Mouse (Mus musculus): ENCODE measurements at regions not wholly inside any gene's neighbourhood (a gene's known extent, or its start where the extent isn't known, plus 50 kb on each side); places are given as distances from the start of the nearest gene placed in this dataset.

DNA sequence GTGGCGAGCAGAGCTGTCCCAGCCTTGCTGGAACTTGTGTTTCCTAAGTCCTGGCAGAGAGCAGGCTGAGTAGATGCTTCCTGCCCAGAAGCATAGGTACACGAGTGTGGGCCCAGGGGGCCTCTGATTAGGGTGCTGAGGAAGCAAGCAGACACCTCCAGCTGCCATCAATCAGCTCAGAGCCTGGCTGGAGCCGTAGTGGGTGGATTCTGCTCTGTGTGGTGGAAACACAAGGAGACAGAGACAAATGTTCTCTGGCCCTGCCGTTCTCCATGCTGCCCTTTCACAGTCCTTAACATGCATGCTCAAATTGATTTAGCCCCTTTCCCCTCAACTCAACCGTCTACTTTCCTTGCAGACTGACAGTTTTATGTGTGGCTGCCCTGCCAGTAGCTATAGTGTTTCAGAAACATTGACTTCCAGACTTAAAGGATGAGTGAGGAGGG is 182.5 kb upstream of the Gm5148 start:
- 66% methylated on average over 5 of the region's 5 CpGs for WGBS
- Histone ChIP-seq H3K4me1 (ENCODE audit: control insufficient read depth, insufficient read depth, low read length) (no peaks in the 10 kb centered on the region), H3K27ac (ENCODE audit: insufficient read depth, low read depth, low read length) (no peak overlapping the region), H3K4me3 (ENCODE audit: insufficient read depth, low read depth, low read length) (no peak overlapping the region)
- TF ChIP-seq POLR2A (IDR thresholded peaks at IDR 0.05; ENCODE audit: insufficient read depth, low read depth, low read length) (no peak), CTCF (IDR thresholded peaks at IDR 0.05; ENCODE audit: insufficient read depth, low read depth, low read length) (no peak)

DNA sequence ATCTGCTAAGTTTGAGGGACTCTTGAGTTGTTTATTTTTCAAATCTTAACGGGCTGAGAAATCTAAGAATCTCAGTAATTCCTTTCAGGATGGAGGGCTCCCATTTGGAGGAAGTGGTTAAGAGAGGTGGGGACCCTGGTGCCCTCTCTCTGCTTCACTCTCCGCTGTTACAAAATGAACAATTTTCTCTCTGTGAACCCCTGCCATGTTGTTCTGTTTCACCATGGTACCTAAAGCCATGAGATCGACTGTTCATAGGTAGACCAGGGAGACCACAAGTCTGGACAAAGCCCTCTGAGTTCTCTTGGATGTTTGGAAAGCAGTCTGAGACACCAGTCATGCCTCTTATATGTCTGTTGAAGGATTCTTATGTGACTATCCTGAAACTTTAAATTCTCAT is 179.9 kb upstream of the Gm5148 start:
- 90% methylated on average over 3 of the region's 3 CpGs for WGBS
- TF ChIP-seq POLR2A (IDR thresholded peaks at IDR 0.05; ENCODE audit: insufficient read depth, low read depth, low read length) (no peak), CTCF (IDR thresholded peaks at IDR 0.05; ENCODE audit: insufficient read depth, low read depth, low read length) (no peak)
- no peaks in the 10 kb centered on the region for H3K4me1 ChIP-seq (ENCODE audit: control insufficient read depth, insufficient read depth, low read length)
- no peak overlapping the region for H3K4me3 ChIP-seq (ENCODE audit: insufficient read depth, low read depth, low read length)
- H3K27ac ChIP-seq (ENCODE audit: insufficient read depth, low read depth, low read length), result no peak overlapping the region

DNA sequence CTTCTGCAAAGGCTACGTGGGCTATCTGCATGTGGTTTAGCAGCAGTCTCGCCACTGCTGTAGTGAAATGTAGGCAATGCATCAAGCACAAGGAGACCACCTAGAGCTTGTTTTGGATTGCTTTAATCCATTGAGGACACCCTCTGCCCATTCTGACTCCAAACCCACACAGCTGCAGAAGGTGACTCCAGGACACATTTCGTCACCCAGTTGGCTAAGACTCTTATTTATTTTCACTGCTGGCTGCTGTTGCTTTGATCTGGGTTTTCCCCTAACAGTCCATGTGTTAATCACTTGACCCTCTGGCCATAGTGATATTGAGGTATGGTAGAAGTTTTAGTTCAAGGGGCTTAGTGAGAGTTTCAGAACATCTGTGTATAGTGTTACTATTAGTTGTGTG is 179.2 kb upstream of the Gm5148 start:
- Histone ChIP-seq H3K4me1 (ENCODE audit: control insufficient read depth, insufficient read depth, low read length) (no peaks in the 10 kb centered on the region), H3K4me3 (ENCODE audit: insufficient read depth, low read depth, low read length) (no peak overlapping the region), H3K27ac (ENCODE audit: insufficient read depth, low read depth, low read length) (no peak overlapping the region)
- TF ChIP-seq POLR2A (IDR thresholded peaks at IDR 0.05; ENCODE audit: insufficient read depth, low read depth, low read length), result no peak
- no peak for TF ChIP-seq CTCF (IDR thresholded peaks at IDR 0.05; ENCODE audit: insufficient read depth, low read depth, low read length)
- WGBS, result 92% methylated on average over 3 of the region's 3 CpGs

DNA sequence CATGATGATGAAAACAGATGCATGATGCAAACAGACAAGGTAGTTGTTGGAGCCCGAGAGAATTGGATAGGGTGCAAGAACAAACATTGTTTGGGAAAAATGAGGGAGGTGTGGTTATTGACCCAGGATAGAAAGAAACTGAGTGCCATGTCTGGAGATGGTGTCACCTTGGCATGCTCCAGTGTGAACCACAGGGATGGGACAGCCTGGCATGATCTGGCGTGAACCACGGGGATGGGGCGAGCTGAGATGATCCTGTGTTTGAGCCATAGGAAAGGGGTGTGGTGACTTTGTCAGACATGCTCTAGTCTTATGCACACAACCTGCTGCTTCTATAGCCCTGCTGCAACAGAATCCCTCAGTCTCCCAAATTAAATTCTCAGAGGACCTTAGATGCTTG is 178.7 kb upstream of the Gm5148 start:
- 90% methylated on average over 4 of the region's 4 CpGs for WGBS

DNA sequence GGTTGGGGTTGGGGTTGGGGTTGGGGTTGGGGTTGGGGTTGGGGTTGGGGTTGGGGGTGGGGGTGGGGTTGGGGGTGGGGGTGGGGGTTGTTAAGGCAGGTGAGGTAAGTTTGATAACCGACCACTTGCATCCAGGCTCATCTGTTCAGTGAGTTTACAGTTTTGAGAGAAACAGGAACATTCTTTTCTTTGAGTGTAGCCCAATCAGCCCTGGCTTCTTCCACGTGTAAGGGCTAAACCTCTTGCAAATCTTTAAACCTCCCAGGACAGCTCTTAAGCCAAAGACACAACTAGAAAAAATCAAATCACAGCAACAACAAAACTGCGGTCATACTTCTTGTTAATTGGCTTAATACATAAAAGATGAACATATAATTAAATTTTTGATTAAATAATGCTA is 173.1 kb upstream of the Gm5148 start:
- H3K4me3 ChIP-seq (ENCODE audit: insufficient read depth, low read depth, low read length), result no peak overlapping the region
- no peak overlapping the region for H3K27ac ChIP-seq (ENCODE audit: insufficient read depth, low read depth, low read length)
- TF ChIP-seq CTCF (IDR thresholded peaks at IDR 0.05; ENCODE audit: insufficient read depth, low read depth, low read length), result no peak
- no peak for TF ChIP-seq POLR2A (IDR thresholded peaks at IDR 0.05; ENCODE audit: insufficient read depth, low read depth, low read length)
- H3K4me1 ChIP-seq (ENCODE audit: control insufficient read depth, insufficient read depth, low read length), result peaks cover 5% of the 10 kb centered on the region
- 63% methylated on average over 3 of the region's 3 CpGs for WGBS

More for the DNA sequence above, 178.7 kb upstream of the Gm5148 start:
- Histone ChIP-seq H3K27ac (ENCODE audit: insufficient read depth, low read depth, low read length) (no peak overlapping the region), H3K4me1 (ENCODE audit: control insufficient read depth, insufficient read depth, low read length) (no peaks in the 10 kb centered on the region), H3K4me3 (ENCODE audit: insufficient read depth, low read depth, low read length) (no peak overlapping the region)
- TF ChIP-seq CTCF (IDR thresholded peaks at IDR 0.05; ENCODE audit: insufficient read depth, low read depth, low read length) (no peak), POLR2A (IDR thresholded peaks at IDR 0.05; ENCODE audit: insufficient read depth, low read depth, low read length) (no peak)

DNA sequence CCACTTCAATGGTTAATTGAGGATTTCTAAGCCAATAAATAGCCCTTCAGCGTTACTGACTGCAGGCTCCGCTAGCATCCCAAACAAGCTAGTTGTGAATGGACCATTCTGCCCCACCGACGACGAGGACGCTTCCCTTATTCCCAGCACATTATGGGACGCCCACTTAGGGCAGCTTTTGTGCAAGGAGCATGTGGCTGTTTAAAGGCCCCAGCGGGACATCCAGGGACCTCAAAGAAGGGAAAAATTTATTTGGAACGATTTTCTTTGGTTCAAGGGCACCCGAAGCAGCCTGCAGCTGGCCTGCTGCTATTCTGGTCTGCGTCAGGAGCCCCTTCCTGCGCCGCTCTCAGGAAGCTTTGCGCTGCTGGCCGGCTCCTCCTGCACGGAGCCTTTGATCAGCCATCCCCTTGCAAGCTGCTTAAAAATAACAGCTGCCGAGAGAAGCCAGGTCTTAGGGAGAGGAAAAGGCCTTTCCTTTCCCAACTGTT is 172.6 kb upstream of the Gm5148 start:
- Histone ChIP-seq H3K4me3 (ENCODE audit: insufficient read depth, low read depth, low read length) (no peak overlapping the region; the same call in 1 of the 2 replicates), H3K27ac (ENCODE audit: insufficient read depth, low read depth, low read length) (no peak overlapping the region), H3K4me1 (ENCODE audit: control insufficient read depth, insufficient read depth, low read length) (peaks cover 5% of the 10 kb centered on the region)
- WGBS, result 30% methylated on average over 17 of the region's 17 CpGs
- TF ChIP-seq CTCF (IDR thresholded peaks at IDR 0.05; ENCODE audit: insufficient read depth, low read depth, low read length), result no peak
- no peak for TF ChIP-seq POLR2A (IDR thresholded peaks at IDR 0.05; ENCODE audit: insufficient read depth, low read depth, low read length)

DNA sequence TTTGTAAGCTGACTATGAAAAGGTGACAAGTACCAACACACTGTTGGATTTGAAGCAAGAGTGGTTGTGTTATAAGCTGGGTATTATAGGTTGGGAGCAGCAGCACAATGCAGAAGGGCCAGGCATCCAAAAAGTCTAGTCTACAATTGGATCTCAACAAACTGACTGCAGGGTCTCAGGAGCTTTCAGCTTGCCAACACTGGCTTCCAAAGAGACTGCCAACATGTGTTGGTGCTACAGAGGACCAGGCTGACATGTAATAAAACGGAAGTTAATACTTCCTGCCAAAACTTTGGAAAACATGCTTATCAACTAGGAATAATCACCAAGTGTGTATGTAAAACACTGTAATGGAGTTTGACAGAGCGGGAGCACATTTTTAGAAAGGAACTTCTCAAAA is 170.3 kb upstream of the Gm5148 start:
- 38% methylated on average over 2 of the region's 2 CpGs for WGBS
- peaks cover 5% of the 10 kb centered on the region for H3K4me1 ChIP-seq (ENCODE audit: control insufficient read depth, insufficient read depth, low read length)
- H3K4me3 ChIP-seq (ENCODE audit: insufficient read depth, low read depth, low read length), result no peak overlapping the region
- H3K27ac ChIP-seq (ENCODE audit: insufficient read depth, low read depth, low read length), result no peak overlapping the region
- TF ChIP-seq POLR2A (IDR thresholded peaks at IDR 0.05; ENCODE audit: insufficient read depth, low read depth, low read length), result no peak
- TF ChIP-seq CTCF (IDR thresholded peaks at IDR 0.05; ENCODE audit: insufficient read depth, low read depth, low read length), result no peak

DNA sequence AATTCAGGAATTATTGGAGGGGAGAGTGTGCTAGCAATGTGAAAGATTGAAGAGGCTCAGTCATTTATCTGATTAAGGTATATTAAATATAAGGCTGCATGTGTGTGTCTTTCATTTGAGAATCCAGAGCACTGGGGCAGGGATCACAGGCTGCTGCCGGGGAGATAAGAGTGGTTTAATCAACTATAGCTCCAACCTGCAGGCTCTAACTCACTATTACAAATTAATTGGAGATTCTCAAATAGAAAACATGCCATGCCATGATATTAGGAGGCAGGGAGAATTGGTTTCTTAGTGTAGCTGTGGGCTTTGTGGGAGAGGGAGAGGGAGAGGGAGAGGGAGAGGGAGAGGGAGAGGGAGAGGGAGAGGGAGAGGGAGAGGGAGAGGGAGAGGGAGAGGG is 165.9 kb upstream of the Gm5148 start:
- H3K4me1 ChIP-seq (ENCODE audit: control insufficient read depth, insufficient read depth, low read length), result no peaks in the 10 kb centered on the region
- H3K4me3 ChIP-seq (ENCODE audit: insufficient read depth, low read depth, low read length), result no peak overlapping the region
- no peak overlapping the region for H3K27ac ChIP-seq (ENCODE audit: insufficient read depth, low read depth, low read length)
- TF ChIP-seq CTCF (IDR thresholded peaks at IDR 0.05; ENCODE audit: insufficient read depth, low read depth, low read length) (no peak), POLR2A (IDR thresholded peaks at IDR 0.05; ENCODE audit: insufficient read depth, low read depth, low read length) (no peak)
- 90% methylated on average over 1 of the region's 1 CpGs for WGBS

DNA sequence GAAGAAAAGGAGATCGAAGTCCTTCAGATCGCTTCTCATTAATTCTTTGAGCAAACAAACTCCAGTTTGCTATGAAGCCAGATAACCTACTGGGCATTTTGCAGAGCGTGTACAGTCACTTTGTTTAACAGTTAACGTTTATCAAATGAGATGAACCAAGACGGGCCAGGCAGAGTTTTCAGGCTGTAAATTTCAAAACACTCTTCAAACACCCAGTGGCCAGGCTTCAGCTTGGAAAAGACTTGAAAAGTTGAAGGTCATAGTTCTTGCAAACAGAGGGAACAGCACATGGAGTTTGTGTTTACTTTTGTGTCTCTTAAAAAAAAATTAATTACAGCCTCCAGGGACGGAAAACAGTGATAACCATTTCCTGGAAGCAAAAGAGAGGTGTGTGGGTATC is 164.2 kb upstream of the Gm5148 start:
- 67% methylated on average over 6 of the region's 6 CpGs for WGBS

DNA sequence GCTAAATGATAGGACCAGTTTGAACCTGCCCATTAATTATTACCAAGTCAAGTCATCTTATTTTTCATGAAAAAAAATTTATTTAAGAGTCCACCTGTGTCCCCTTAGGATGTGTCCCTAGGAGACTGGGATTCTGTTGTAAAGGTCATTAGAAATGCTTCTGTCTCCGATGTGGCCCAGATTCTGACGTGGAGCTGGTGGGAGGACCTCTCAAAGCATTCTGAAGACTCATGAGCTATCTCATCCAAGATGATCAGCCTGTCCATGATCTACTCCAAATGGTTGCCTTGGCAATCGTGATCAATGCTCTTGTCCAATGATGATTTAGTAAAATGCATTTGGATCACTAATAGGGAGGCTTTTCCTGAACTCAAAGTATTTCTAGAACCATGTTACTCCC is 163.4 kb upstream of the Gm5148 start:
- H3K4me1 ChIP-seq (ENCODE audit: control insufficient read depth, insufficient read depth, low read length), result no peaks in the 10 kb centered on the region
- WGBS, result 97% methylated on average over 3 of the region's 3 CpGs
- H3K27ac ChIP-seq (ENCODE audit: insufficient read depth, low read depth, low read length), result no peak overlapping the region
- H3K4me3 ChIP-seq (ENCODE audit: insufficient read depth, low read depth, low read length), result no peak overlapping the region
- no peak for TF ChIP-seq CTCF (IDR thresholded peaks at IDR 0.05; ENCODE audit: insufficient read depth, low read depth, low read length)
- TF ChIP-seq POLR2A (IDR thresholded peaks at IDR 0.05; ENCODE audit: insufficient read depth, low read depth, low read length), result no peak

More for the DNA sequence above, 164.2 kb upstream of the Gm5148 start:
- Histone ChIP-seq H3K4me3 (ENCODE audit: insufficient read depth, low read depth, low read length) (no peak overlapping the region), H3K4me1 (ENCODE audit: control insufficient read depth, insufficient read depth, low read length) (no peaks in the 10 kb centered on the region), H3K27ac (ENCODE audit: insufficient read depth, low read depth, low read length) (no peak overlapping the region)
- TF ChIP-seq CTCF (IDR thresholded peaks at IDR 0.05; ENCODE audit: insufficient read depth, low read depth, low read length), result no peak
- TF ChIP-seq POLR2A (IDR thresholded peaks at IDR 0.05; ENCODE audit: insufficient read depth, low read depth, low read length), result no peak
